Mouse (Mus musculus) small intestine, adult 2 months (tissue): ENCODE results near the gene Pcsk4. TPM values are rescaled to one million over a fixed set of nuclear protein-coding genes. Genes with fewer than 3 reads are reported as not detected.

Experiments used
- H3K27ac ChIP-seq: fragments of 200-500 bp; 2 replicates; pipeline ENCODE4 v1.5.1; 2012; ENCODE audit warnings: low read depth, low read length, control low read depth, inconsistent platforms; ENCODE audit not compliant: insufficient read depth
- H3K27me3 ChIP-seq: fragments of 200-500 bp; 2 replicates; pipeline ENCODE4 v1.6.1; 2012; ENCODE audit warnings: mild to moderate bottlenecking, moderate library complexity, low read length, inconsistent platforms; ENCODE audit not compliant: control insufficient read depth, insufficient read depth
- H3K36me3 ChIP-seq: fragments of 200-500 bp; 2 replicates; pipeline ENCODE4 v1.6.1; 2012; ENCODE audit warnings: mild to moderate bottlenecking, low read length, control low read depth, inconsistent platforms; ENCODE audit not compliant: control insufficient read depth, insufficient read depth
- H3K4me1 ChIP-seq: fragments of 200-500 bp; 2 replicates; pipeline ENCODE4 v1.6.1; 2012; ENCODE audit warnings: low read length, inconsistent platforms, mixed read lengths; ENCODE audit not compliant: control insufficient read depth, insufficient read depth, insufficient read length
- H3K4me3 ChIP-seq: fragments of 200-500 bp; 2 replicates; pipeline ENCODE4 v1.5.1; 2012; ENCODE audit warnings: low read depth, mild to moderate bottlenecking, control low read depth, inconsistent platforms, low read length, moderate library complexity
- CTCF ChIP-seq: fragments of 200-500 bp; IDR thresholded peaks from 2 replicates; pipeline ENCODE4 v1.5.1; 2012; ENCODE audit warnings: low read depth, mild to moderate bottlenecking, control low read depth, inconsistent platforms, low read length, moderate library complexity, mixed read lengths; ENCODE audit not compliant: insufficient replicate concordance, insufficient read length; ENCODE audit errors: extremely low read depth
- POLR2A ChIP-seq: fragments of 200-500 bp; IDR thresholded peaks from 2 replicates; pipeline ENCODE4 v1.6.1; 2012; ENCODE audit warnings: low read depth, mild to moderate bottlenecking, control low read depth, inconsistent platforms, low read length, moderate library complexity
- WGBS: fragments of 180-500 bp; shearing (Covaris S2); methylation state at CpG from one replicate; pipeline ENCODE4 v1.1.7; 2018; 5-methylcytosine and 5-hydroxymethylcytosine counted together
- polyA plus RNA-seq: library from polyadenylated mRNA; depleted of rRNA; stranded (reverse); fragments of >200 nt; gene quantifications from 2 replicates; pipeline ENCODE4 v1.2.3, GENCODE M21; 2012

Pcsk4 gene
- polyA plus RNA-seq, 1 experiment = 27.0 TPM

DNA sequence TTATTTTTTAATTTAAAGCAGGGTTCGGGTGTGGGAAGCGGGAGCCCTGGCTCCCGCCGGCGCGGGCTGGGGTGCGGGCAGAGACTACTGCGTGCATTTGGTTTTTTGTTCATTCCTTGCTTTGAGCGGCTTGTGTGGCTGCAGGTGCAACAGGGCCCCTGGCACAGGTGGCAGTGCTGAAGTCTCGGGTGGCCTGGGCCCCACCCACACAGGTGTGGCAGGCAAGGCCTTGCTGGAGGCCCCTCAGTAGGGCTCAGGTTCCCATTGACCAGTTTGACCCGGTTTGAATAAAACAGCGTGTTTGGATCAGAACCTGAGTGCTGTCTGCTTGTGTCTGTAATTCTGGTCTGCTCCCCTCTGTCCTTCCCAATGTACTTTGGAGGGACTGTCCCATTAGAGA is 41.2 kb downstream of the Pcsk4 start:
- TF ChIP-seq CTCF (no peak), POLR2A (no peak)
- H3K27me3 ChIP-seq = no peaks in the 10 kb centered on the region
- H3K4me1 ChIP-seq = peaks cover 3% of the 10 kb centered on the region
- WGBS = 57% methylated on average over 12 of the region's 12 CpGs
- peaks cover 47% of the 10 kb centered on the region for H3K36me3 ChIP-seq
- H3K4me3 ChIP-seq = no peak overlapping the region
- H3K27ac ChIP-seq = no peak overlapping the region

DNA sequence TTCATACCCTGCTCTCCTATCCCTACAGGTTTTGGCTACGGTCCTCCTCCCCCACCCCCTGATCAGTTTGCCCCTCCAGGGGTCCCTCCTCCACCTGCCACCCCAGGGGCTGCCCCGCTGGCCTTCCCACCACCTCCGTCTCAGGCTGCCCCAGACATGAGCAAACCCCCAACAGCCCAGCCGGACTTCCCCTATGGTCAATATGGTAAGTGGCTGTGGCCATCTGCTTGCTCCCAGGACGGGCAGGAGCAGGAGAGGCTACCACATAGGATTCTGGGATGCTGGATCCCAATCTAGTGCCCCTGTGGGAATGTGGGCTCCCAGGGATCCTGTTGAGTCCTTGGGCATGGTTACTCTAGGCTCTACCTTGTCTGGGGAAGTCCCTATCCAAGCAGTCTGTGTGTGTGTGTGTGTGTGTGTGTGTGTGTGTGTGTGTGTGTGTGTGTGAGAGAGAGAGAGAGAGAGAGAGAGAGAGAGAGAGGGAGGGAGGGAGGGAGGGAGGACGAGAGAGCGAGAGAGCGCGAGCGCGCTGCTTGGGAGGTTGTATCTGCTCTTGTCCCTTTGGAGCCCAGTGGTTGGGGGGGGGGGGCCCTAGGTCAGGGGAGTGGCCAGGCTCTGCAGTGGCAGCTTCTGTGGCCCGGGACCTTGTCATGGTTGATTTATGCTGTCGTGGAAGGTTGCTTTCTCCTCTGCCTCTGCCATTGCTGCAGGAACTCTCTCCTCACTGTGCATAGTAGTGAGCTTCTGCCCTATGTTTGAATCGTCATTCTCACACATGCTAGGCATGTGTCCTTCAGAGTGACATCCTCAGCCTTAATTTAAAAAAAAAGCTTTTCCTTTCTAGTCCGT is 43.9 kb downstream of the Pcsk4 start:
- Histone ChIP-seq H3K36me3 (peaks cover 52% of the 10 kb centered on the region), H3K27ac (no peak overlapping the region), H3K4me3 (no peak overlapping the region), H3K4me1 (peaks cover 16% of the 10 kb centered on the region), H3K27me3 (no peaks in the 10 kb centered on the region)
- no peak for TF ChIP-seq POLR2A
- TF ChIP-seq CTCF = no peak
- WGBS = 87% methylated on average over 14 of the region's 15 CpGs

GRCm38 (mm10) chr10:80282481-80283441 is 46.5 kb downstream of the Pcsk4 start:
- WGBS = 44% methylated on average over 20 of the region's 20 CpGs
- peak overlapping the region; percentile 51; the same call in 1 of the 2 replicates for H3K27ac ChIP-seq

GRCm38 (mm10) chr10:80281921-80282371 is 47.4 kb downstream of the Pcsk4 start:
- no peak for TF ChIP-seq POLR2A
- TF ChIP-seq CTCF = no peak
- Histone ChIP-seq H3K27me3 (no peaks in the 10 kb centered on the region), H3K4me1 (peaks cover 13% of the 10 kb centered on the region), H3K36me3 (peaks cover 74% of the 10 kb centered on the region), H3K4me3 (no peak overlapping the region), H3K27ac (peak overlapping the region; percentile 45)
- 37% methylated on average over 8 of the region's 8 CpGs for WGBS

More at GRCm38 (mm10) chr10:80282481-80283441, 46.5 kb downstream of the Pcsk4 start:
- H3K27me3 ChIP-seq = no peaks in the 10 kb centered on the region
- TF ChIP-seq POLR2A = no peak
- no peak for TF ChIP-seq CTCF
- H3K36me3 ChIP-seq = peaks cover 73% of the 10 kb centered on the region
- no peak overlapping the region for H3K4me3 ChIP-seq
- peaks cover 13% of the 10 kb centered on the region for H3K4me1 ChIP-seq

DNA sequence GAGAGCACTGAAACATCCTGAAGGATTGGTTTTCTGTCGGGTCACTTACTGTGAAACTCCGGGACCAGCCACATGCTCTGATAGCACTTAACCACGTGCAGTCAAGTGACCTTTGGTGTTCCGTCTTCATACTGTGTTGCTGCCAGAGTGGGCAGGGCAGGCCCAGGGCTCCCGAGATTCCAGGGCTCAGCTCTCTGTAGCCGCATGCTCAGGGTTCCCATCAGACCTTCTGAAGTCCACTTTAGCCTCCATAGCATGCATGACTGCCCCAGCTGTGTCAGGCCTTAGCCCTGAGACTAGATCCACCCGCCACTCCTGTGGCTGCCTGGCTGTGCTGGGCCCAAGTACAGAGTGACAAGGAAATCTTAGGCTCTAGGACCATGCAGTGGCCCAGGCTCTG is 48.0 kb downstream of the Pcsk4 start:
- H3K27me3 ChIP-seq = no peaks in the 10 kb centered on the region
- WGBS = 28% methylated on average over 7 of the region's 7 CpGs
- peaks cover 13% of the 10 kb centered on the region for H3K4me1 ChIP-seq
- peaks cover 73% of the 10 kb centered on the region for H3K36me3 ChIP-seq
- no peak for TF ChIP-seq CTCF
- no peak for TF ChIP-seq POLR2A
- no peak overlapping the region for H3K4me3 ChIP-seq
- H3K27ac ChIP-seq = peak overlapping the region; percentile 45

- 84% methylated on average over 12 of the region's 12 CpGs for WGBS
Measured at GRCm38 (mm10) chr10:80279273-80279672, 50.0 kb downstream of the Pcsk4 start.

GRCm38 (mm10) chr10:80278390-80278789 is 50.9 kb downstream of the Pcsk4 start:
- H3K27me3 ChIP-seq = no peaks in the 10 kb centered on the region
- no peak overlapping the region for H3K4me3 ChIP-seq
- peaks cover 59% of the 10 kb centered on the region for H3K36me3 ChIP-seq

More at GRCm38 (mm10) chr10:80279273-80279672, 50.0 kb downstream of the Pcsk4 start:
- TF ChIP-seq POLR2A (no peak), CTCF (no peak)
- H3K36me3 ChIP-seq = peaks cover 65% of the 10 kb centered on the region
- H3K27ac ChIP-seq = no peak overlapping the region
- H3K4me1 ChIP-seq = peaks cover 16% of the 10 kb centered on the region
- H3K4me3 ChIP-seq = no peak overlapping the region
- no peaks in the 10 kb centered on the region for H3K27me3 ChIP-seq

More at GRCm38 (mm10) chr10:80278390-80278789, 50.9 kb downstream of the Pcsk4 start:
- 94% methylated on average over 9 of the region's 9 CpGs for WGBS
- H3K27ac ChIP-seq = no peak overlapping the region
- TF ChIP-seq POLR2A = no peak
- TF ChIP-seq CTCF = no peak
- peaks cover 16% of the 10 kb centered on the region for H3K4me1 ChIP-seq
